Mouse (Mus musculus): ENCODE data around the gene Tprg. TPM values are rescaled to one million over a fixed set of nuclear protein-coding genes. Genes with fewer than 3 reads are reported as not detected.
A peak's percentile ranks its signal among the peaks of the same experiment; 100 is the strongest.

Tprg gene
- total RNA-seq (2014; fragmentation: Nextera tagmentation) (not detected in 2 replicates), total RNA-seq (2017) (not detected in 2 replicates)

DNA sequence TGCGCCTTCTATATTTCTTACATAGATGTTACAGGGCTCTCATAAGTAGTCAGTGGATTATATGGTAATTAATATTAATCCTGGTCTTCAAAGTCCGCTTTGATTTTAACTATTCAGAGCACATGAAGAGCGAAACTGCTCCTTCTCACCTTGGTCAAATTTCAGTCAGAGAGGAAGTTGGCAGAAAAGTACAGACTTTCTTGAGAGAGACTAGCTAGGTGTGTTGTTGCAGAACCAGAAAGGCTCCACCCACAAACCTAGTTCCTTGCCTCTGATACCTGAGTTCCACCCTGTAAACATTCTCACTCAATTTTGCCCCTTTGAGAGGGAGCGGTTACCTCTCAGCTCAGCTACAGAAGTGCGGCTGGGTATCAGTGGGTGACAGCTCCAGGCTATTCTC lies at the start of gene Tprg:
Tprg (plus strand) TSS at position 301 of the 400 bp plus-strand sequence.
- no peak for ATAC-seq (replicated peaks; ENCODE audit: poor library complexity, severe bottlenecking)

GRCm38 (mm10) chr16:25238274-25239050 lies 48.2 kb upstream of the Tprg start:
- peak; percentile 35 for ATAC-seq (replicated peaks; ENCODE audit: poor library complexity, severe bottlenecking)

DNA sequence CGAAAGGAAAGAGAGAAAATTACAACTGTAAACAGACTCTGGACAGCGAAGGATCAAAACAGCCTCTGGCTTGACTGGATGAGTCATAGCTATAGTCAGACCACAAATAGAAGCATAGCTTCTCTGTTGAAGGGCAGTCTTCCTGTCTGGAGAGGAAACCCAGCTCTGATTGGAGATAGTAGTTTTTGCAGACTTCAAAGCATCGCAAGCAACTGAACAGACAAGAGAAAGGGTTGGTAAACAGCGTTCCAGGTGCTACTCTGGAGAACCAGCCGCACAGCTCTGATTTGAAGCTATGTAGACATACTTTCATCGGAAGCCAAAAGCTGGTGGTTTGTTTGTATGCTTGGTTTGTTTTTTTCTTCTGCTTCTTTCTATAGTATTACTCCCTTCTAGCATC lies 37.7 kb upstream of the Tprg start:
- peak; percentile 86 for ATAC-seq (replicated peaks; ENCODE audit: poor library complexity, severe bottlenecking)

GRCm38 (mm10) chr16:25250129-25250749 lies 36.4 kb upstream of the Tprg start:
- no peak for ATAC-seq (replicated peaks; ENCODE audit: poor library complexity, severe bottlenecking)

DNA sequence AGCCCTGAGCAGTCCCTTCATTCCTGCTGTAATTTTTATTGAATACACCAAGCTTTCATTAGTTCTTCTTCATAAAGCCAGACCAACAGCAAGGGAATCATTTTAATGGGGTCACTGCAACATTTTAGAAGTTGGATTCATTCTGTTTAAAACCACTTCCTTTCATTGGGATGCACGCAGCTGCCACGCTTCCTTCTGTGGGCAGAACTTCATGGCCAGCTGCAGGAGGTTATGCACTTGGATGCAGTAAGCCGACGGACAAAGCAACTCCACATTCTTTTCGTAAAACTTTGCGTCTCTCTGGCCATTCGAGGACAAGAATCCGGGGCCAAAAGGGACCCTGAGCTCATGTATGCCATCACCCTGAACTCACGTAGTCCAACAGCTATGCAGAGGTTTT lies 35.5 kb upstream of the Tprg start:
- ATAC-seq (replicated peaks; ENCODE audit: poor library complexity, severe bottlenecking), result no peak

- no peak for ATAC-seq (replicated peaks; ENCODE audit: poor library complexity, severe bottlenecking)
Observed at GRCm38 (mm10) chr16:25254646-25255045, 32.0 kb upstream of the Tprg start.

GRCm38 (mm10) chr16:25255186-25255585 lies 31.4 kb upstream of the Tprg start:
- ATAC-seq (replicated peaks; ENCODE audit: poor library complexity, severe bottlenecking), result peak; percentile 73

DNA sequence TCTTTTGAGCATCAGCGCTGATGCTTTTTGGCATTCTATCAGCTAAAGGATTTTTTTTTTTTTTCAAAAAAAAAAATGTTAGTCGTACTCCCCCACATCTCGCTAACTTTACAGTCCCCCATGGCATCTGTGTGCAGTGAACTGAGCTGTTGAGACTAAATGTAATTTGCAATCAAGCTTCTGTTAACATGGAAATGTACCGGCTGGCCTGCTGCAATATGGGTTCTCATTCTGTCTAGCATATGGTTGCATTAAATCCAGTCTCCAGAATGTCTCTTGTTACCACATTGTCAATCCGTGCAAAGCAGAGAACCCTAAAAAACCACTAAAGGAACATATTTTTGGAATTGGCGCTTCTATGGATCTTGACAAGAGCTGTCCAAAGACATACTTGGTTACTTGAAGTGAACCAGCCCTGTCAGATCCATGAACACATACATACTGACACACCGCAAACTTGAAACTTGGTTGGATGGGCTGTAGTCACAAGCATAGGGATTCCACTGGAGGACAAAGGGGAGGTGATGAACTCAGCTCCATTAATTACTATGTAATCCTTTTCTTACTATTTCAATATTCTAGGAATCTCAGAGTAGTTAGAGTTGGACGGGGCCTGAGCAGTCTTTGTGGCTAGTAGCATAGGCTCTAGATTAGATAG lies 30.9 kb upstream of the Tprg start:
- no peak for ATAC-seq (replicated peaks; ENCODE audit: poor library complexity, severe bottlenecking)

DNA sequence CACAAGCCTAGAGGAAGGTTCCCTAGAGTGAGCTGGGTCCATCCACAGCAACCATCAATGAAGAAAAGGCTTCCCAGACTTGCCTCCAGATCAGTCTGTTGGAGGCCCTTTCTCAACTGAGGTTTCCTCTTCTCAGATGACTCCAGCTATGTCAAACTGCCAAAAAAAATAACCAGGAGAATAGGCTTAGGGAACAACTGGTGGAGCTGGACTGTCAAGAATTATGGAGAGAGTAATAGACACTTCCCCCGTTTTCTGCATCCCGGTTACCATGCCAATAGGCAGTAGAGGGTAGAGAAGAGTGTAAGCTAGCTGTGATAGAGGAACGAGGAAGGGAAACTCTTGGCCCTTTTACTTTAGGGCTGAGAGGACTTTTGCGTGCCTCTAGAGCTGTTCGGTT lies 24.3 kb upstream of the Tprg start:
- no peak for ATAC-seq (replicated peaks; ENCODE audit: poor library complexity, severe bottlenecking)

- 0 out of 2 replicates have a peak, but pooled peaks have one; percentile 23 for ATAC-seq (replicated peaks; ENCODE audit: poor library complexity, severe bottlenecking)
Observed at GRCm38 (mm10) chr16:25262965-25263364, 23.7 kb upstream of the Tprg start.

DNA sequence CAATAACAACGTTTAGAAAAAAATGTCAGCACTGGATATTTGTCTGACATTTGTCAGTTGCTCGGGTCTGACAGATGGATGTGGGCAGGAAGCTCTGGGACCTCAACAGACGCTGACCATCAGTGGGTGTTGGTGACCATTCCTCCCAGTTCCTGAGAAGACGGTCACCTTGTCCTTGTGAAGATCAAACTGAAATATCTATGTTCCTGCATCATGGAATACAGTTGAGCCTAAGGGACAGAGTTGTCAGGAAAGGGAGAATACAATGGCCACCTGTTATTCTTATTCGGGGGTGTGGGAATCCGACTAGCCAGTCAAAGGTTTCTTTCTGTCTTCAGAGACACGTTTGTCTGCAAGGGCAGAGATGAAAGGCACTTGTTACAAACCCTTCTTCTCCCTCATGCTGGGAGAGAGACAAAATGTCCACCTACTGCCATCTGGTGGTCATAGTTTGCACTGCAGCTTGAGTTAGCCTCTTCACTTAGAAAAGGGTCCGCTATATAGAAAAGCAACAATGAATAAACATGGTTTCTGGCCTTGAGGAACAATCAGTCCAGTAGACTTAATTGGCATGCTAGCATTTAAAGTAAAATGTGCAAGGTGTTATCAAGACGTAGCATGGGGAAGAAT lies 23.0 kb upstream of the Tprg start:
- peak; percentile 79 for ATAC-seq (replicated peaks; ENCODE audit: poor library complexity, severe bottlenecking)

- ATAC-seq (replicated peaks; ENCODE audit: poor library complexity, severe bottlenecking), result no peak
Observed at GRCm38 (mm10) chr16:25265177-25265576, 21.4 kb upstream of the Tprg start.

DNA sequence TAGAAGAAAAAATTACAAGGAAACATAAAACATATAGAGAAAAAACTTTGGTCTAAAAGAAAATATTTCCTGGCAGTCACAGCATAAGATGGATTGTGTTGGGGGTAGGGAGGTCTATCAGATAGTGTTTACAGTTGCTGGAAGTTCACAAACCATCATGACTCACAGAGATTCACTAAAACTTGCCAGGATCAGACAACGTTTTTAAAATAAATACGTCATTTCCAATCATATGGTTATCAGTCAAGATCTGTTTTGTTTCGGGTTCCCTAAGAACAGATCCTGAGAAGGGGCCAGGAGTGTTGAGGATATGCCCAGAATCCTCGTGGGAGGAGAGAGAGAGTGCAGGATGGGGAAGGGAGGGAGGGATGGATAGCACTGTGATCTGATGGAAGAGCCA lies 18.3 kb upstream of the Tprg start:
- no peak for ATAC-seq (replicated peaks; ENCODE audit: poor library complexity, severe bottlenecking)

- ATAC-seq (replicated peaks; ENCODE audit: poor library complexity, severe bottlenecking), result no peak
Observed at GRCm38 (mm10) chr16:25282563-25282962, 4.1 kb upstream of the Tprg start.

DNA sequence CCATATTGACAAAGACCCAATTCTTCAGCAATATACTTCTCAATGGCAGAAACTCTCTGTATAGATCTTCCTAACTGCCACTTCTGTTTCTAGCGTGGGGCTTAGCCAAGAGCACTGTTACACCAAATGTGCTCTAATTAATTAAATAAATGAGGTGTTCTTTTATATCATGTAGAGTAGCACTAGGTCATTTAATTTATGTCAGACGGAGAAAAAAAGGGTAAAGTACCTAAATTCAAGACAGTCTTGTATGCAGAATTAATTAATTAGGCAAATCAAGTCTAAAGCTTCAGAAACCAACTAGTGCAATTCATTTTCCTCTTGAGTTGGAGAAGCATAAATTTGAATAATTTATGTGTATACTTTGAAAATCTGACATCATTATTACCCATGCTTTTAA lies 7.1 kb downstream of the Tprg start:
- no peak for ATAC-seq (replicated peaks; ENCODE audit: poor library complexity, severe bottlenecking)

DNA sequence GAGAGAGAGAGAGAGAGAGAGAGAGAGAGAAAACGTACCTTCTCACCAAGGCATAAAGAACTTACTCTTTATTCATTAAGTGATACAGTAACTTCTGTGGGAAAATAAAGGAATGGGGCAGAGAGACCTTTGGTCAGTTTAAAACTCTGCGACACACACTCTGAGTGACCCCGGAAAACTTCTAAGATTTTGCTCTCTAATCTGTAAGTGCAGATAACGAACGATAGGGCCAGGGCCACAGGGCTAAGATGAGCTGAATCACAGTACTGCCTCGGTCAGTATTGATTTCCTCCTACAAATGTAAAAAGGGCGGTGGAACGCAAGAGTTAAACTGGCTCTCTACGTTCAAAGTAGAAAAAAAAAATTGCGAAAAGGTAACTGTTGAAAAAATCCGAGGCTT lies 8.9 kb downstream of the Tprg start:
- ATAC-seq (replicated peaks; ENCODE audit: poor library complexity, severe bottlenecking), result no peak

DNA sequence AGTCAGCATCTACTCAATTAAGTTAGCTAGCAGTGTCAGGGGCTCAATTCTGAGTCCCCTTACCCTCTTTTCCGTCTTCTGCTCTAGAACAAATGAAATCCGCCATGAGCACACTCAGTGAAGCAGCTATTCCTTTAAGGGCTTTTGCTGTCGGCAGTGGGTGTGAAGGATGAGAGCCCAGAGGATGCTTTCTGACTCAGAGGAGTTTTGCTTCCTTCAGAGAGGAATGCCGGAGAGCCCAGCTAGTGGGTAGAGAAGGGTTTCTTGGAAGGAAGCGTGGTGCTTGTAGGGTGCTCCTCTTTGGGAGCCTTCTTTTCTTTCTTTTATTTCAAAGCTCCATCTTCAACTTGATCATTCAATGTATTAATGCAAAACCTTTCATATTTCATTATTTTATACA lies 10.1 kb downstream of the Tprg start:
- no peak for ATAC-seq (replicated peaks; ENCODE audit: poor library complexity, severe bottlenecking)

DNA sequence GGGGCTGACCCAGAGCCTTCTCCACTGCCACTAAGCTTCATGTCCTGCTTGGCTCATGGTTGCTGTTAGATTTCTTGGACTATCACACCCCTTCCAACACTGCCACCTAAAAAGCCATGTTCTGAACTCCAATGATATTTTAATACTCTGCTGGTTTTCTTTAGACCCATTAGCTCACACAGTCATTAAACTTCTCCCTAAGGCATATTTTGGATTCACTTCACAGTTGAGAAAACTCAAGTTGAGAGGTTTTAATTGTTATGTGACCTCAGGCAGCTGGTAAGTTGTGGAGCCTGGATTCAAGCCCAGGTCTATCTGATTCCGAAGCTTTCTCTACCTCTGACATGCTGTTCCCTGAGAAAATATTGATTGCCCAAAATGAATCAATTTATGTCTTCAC lies 11.6 kb downstream of the Tprg start:
- no peak for ATAC-seq (replicated peaks; ENCODE audit: poor library complexity, severe bottlenecking)

DNA sequence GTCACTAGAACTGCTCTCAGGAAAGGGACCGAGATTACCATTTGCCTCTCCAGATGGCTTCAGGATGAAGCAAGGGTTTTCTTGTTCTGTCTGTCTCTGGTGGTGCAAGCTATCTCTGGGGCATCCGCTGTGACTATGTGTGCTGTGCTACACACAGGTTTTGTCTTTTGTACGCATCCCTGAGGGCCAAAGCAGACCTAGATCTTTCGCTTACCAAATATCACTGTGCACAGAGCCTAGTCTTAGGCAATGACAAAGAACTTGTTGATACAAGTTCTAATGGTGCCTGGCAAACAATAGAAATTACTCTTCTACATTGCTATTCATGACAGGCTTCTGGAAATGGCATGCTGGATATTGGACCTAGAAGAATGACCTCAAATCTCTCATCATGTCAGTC lies 16.0 kb downstream of the Tprg start:
- ATAC-seq (replicated peaks; ENCODE audit: poor library complexity, severe bottlenecking), result no peak

GRCm38 (mm10) chr16:25314006-25314405 lies 27.4 kb downstream of the Tprg start:
- no peak for ATAC-seq (replicated peaks; ENCODE audit: poor library complexity, severe bottlenecking)

GRCm38 (mm10) chr16:25315090-25315489 lies 28.5 kb downstream of the Tprg start:
- ATAC-seq (replicated peaks; ENCODE audit: poor library complexity, severe bottlenecking), result no peak

Data from granulocyte monocyte progenitor cell, adult 5-6 weeks (primary cell).